Mouse (Mus musculus) layer of hippocampus, adult 9-10 months (tissue): ENCODE results near the gene Olfr1489.
"Not testable (repeated sequence)": the region's sequence is repeated elsewhere in the genome, so short reads cannot be mapped to it uniquely, and the experiment has no call there.

Experiments
- DNase-seq: peaks from one replicate; pipeline ENCODE4 v3.0.0; 2022; ENCODE audit warnings: low spot score

Olfr1489 gene

GRCm38 (mm10) chr19:13631321-13631720, at the start of gene Olfr1489:
Gene Olfr1489, plus strand, starts transcription at chr19:13631621.
- DNase-seq, result no peak

GRCm38 (mm10) chr19:13583211-13583610, 48.2 kb upstream of the Olfr1489 start, which contains the start of gene Olfr1484:
Gene Olfr1484, plus strand, starts transcription at chr19:13583511.
- DNase-seq, result no peak

- not testable (repeated sequence) for DNase-seq
Observed at GRCm38 (mm10) chr19:13617075-13617474, 14.3 kb upstream of the Olfr1489 start, which contains the start of gene Olfr1487. Gene Olfr1487, plus strand, starts transcription at chr19:13617375.

- DNase-seq, result no peak
Observed at GRCm38 (mm10) chr19:13650791-13651190, 19.4 kb downstream of the Olfr1489 start, which contains the start of gene Olfr1490. Gene Olfr1490, plus strand, starts transcription at chr19:13651091.
